Mouse (Mus musculus) ES-E14 (cell line): ENCODE results near the gene Ctsa. TPM values are rescaled to one million over a fixed set of nuclear protein-coding genes. Genes with fewer than 3 reads are reported as not detected.
A peak's percentile ranks its signal among the peaks of the same experiment; 100 is the strongest.

Source experiments
- DNase-seq: peaks from one replicate; pipeline ENCODE4 v3.0.0-alpha.2; 2013; ENCODE audit warnings: low read depth, low spot score
- H3K27ac ChIP-seq: 2 replicates; pipeline ENCODE4 v1.5.1; 2012; ENCODE audit warnings: low read depth, mild to moderate bottlenecking, low read length, moderate library complexity, mixed read lengths; ENCODE audit not compliant: poor library complexity, insufficient read depth, severe bottlenecking
- H3K36me3 ChIP-seq: 2 replicates; pipeline ENCODE4 v1.6.1; 2012; ENCODE audit warnings: mild to moderate bottlenecking, low read length, moderate library complexity, mixed read lengths; ENCODE audit not compliant: control insufficient read depth, poor library complexity, insufficient read depth, severe bottlenecking
- H3K4me1 ChIP-seq, 2 experiments: fragments of 150-350 bp in 1 of 2; sonication (generic) in 1 of 2; 2 replicates each; pipeline ENCODE4 v1.6.1; 2012; ENCODE audit warnings: low read length in 2 of 2, mild to moderate bottlenecking in 1 of 2, mixed read lengths in 1 of 2; ENCODE audit not compliant: control insufficient read depth in 2 of 2, insufficient read depth in 2 of 2, poor library complexity in 1 of 2
- H3K4me3 ChIP-seq, 2 experiments: fragments of 150-350 bp in 1 of 2; sonication (generic) in 1 of 2; 2 replicates each; pipeline ENCODE4 v1.5.1; 2012; ENCODE audit warnings: low read length in 2 of 2, low read depth in 1 of 2, mild to moderate bottlenecking in 1 of 2, mixed read lengths in 1 of 2; ENCODE audit not compliant: insufficient read depth in 1 of 2, poor library complexity in 1 of 2, severe bottlenecking in 1 of 2
- H3K9ac ChIP-seq: 2 replicates; pipeline ENCODE4 v1.6.1; 2012; ENCODE audit warnings: low read depth, mild to moderate bottlenecking, low read length, mixed read lengths; ENCODE audit not compliant: poor library complexity, insufficient read depth, severe bottlenecking
- H3K9me3 ChIP-seq: fragments of 150-350 bp; sonication (generic); 2 replicates; pipeline ENCODE4 v1.6.1; 2012; ENCODE audit warnings: low read depth, mild to moderate bottlenecking, low read length; ENCODE audit not compliant: control insufficient read depth, insufficient read depth
- CHD2 ChIP-seq: IDR thresholded peaks from 2 replicates; pipeline ENCODE4 v1.6.1; 2014; ENCODE audit warnings: mild to moderate bottlenecking, low read depth, low read length, inconsistent platforms
- HCFC1 ChIP-seq: IDR thresholded peaks from 2 replicates; pipeline ENCODE4 v1.6.1; 2012; ENCODE audit warnings: low read length, inconsistent platforms, borderline replicate concordance; ENCODE audit not compliant: insufficient read depth
- MAFK ChIP-seq: IDR thresholded peaks from 2 replicates; pipeline ENCODE4 v1.6.1; 2014; ENCODE audit warnings: mild to moderate bottlenecking, low read depth, low read length, inconsistent platforms; ENCODE audit not compliant: insufficient read depth
- ZC3H11A ChIP-seq: IDR thresholded peaks from 2 replicates; pipeline ENCODE4 v1.6.1; 2012; ENCODE audit warnings: low read depth, mild to moderate bottlenecking, inconsistent platforms, low read length, borderline replicate concordance
- ZNF384 ChIP-seq: IDR thresholded peaks from 2 replicates; pipeline ENCODE4 v1.6.1; 2012; ENCODE audit warnings: low read depth, low read length, inconsistent platforms
- in situ Hi-C, 2 experiments: fragments of 600-800 bp; cut with MboI; formaldehyde crosslinking; loops; one replicate each; pipeline ENCODE4 v1.15.1; 2025; ENCODE audit warnings: low sequenced_read_pairs in 2 of 2, inconsistent platforms in 1 of 2; ENCODE audit not compliant: unreplicated experiment in 2 of 2
- total RNA-seq: library from RNA; depleted of rRNA; stranded (reverse); fragments of 300-350 nt; gene quantifications from 2 replicates; pipeline ENCODE4 v1.2.3, GENCODE M21; 2012

Gene Ctsa
- total RNA-seq, 1 experiment: 103 TPM

DNA sequence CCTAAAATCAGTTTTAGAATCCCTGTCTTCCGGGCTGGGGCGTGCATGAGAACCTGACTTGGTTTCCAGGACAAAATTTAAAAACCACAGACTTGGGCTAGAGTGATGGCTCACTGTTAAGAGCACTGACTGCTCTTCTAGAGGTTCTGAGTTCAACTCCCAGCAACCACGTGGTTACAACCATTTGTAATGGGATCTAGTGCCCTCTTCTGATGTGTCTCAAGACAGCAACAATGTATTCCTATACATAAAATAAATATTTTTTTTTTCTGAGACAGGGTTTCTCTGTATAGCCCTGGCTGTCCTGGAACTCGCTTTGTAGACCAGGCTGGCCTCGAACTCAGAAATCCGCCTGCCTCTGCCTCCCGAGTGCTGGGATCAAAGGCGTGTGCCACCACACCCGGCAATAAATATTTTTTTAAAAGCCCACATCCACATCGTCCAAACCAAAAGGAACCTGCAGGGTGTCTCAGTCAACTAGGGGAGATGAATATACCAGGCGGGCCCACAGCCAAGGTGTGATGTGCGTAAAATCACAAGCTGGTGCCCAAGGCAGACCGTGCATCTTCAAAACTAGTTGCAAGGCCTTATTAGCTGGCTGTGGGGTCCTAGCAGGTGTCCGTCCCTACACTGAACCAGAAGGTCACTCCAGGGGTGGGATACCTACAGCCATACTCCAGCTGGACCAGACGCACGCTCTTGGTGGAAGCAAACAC, 483 bp upstream of the Ctsa start:
- Histone ChIP-seq H3K4me1 (peaks cover 2 to 24% of the 10 kb centered on the region in 2 experiments; a peak in 2 of 4 replicates), H3K36me3 (peaks cover 26% of the 10 kb centered on the region), H3K4me3 (peak overlapping the region; percentile 75 to 78; a peak in 3 of 4 replicates), H3K9ac (peak overlapping the region; percentile 62; the same call in 1 of the 2 replicates), H3K27ac (no peak overlapping the region), H3K9me3 (no peaks in the 10 kb centered on the region)
- no peak for DNase-seq
- no peak for TF ChIP-seq MAFK
- no peak for TF ChIP-seq CHD2
- TF ChIP-seq ZNF384: no peak
- no peak for TF ChIP-seq HCFC1
- in situ Hi-C loops: no loop called here

DNA sequence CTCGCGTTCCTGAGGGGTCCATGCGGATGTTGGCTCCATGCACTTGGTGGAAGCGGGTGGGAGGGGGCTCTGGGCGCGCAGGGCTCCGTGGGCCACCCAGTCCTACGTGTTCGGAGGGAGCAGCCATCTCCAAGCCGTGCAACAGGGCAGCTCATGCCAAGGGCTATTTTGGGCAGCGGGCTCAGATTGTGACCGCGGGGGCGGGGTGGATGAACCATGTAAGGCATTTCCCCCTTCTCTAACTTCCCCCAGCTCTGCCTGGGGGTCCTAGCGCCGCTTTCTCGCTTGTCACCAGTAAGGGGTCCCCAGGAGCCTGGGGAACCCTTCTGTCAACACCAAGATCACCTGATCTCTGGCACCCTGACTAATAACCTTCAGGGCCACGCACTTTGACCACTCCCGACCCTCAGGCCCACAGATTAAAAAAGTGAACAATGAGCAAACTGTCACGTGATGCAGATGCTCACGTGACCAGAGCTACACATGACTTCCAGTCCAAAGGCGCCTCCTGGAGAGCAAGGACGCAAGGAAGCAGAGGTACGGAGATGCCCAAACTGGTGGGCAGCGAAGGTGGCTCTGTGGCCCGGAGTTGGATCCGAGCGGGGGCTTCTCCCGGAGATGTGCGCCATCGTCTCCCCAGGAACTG, 764 bp downstream of the Ctsa start, which contains the start of gene Neurl2:
Gene Neurl2 (minus strand): TSS at position 143 of the 646 bp plus-strand sequence.
- Histone ChIP-seq H3K4me3 (peak within 1 kb of the TSS; percentile 75 to 78), H3K4me1 (peaks cover 2 to 13% of the 10 kb centered on the region in 2 experiments; a peak in 2 of 4 replicates), H3K9me3 (no peaks in the 10 kb centered on the region), H3K36me3 (peaks cover 22% of the 10 kb centered on the region), H3K9ac (peak within 1 kb of the TSS; percentile 75), H3K27ac (peak within 1 kb of the TSS; percentile 0; the same call in 1 of the 2 replicates)
- TF ChIP-seq MAFK: no peak
- 0 out of 2 replicates have a peak, but pooled peaks have one; percentile 59 for TF ChIP-seq ZNF384
- TF ChIP-seq HCFC1: peak; percentile 45; the same call in 1 of the 2 replicates
- no peak for TF ChIP-seq ZC3H11A
- no peak for TF ChIP-seq CHD2
- in situ Hi-C loops: no loop called here
- DNase-seq: peak; percentile 95

DNA sequence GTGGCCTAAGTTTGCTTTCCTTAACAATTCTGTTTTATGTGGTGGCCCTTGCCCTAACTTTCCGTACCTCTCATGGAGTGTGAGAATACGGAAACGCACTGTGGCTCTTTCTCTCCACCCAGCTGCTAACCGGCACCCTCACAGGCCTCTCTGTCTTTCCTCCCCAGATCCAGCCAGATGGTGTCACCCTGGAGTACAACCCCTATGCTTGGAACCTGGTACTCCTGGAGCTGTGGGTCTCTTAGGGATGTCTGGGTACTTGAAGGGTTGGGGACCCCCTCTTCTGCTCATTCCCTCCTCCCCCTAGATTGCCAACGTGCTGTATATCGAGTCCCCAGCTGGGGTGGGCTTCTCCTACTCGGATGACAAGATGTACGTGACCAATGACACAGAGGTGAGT, 1.9 kb downstream of the Ctsa start:
- peaks cover 2 to 10% of the 10 kb centered on the region in 2 experiments; a peak in 1 of 4 replicates for H3K4me1 ChIP-seq
- TF ChIP-seq ZNF384: no peak
- TF ChIP-seq ZC3H11A: no peak
- no peak for TF ChIP-seq CHD2
- TF ChIP-seq MAFK: no peak
- TF ChIP-seq HCFC1: no peak
- H3K9ac ChIP-seq: peak overlapping the region; percentile 75
- H3K4me3 ChIP-seq: peak overlapping the region; percentile 75 to 78
- H3K9me3 ChIP-seq: no peaks in the 10 kb centered on the region
- DNase-seq: no peak
- in situ Hi-C loops: no loop called here
- no peak overlapping the region for H3K27ac ChIP-seq
- peaks cover 32% of the 10 kb centered on the region for H3K36me3 ChIP-seq

DNA sequence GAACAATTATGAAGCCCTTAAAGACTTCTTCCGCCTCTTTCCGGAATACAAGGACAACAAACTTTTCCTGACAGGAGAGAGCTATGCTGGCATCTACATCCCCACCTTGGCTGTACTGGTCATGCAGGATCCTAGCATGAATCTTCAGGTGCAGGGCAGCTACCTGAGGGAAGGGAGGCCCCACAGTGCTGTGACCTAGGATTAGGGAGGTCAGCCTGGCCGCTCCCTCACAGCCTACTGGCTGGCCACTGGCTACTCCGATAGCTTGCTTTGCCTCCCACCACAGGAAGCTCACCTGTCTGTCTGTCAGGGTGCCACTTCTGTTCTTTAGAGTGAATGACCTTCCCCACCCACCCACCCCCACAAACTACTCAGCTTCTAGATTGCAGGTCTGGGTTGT, 2.5 kb downstream of the Ctsa start:
- H3K9ac ChIP-seq: no peak overlapping the region
- in situ Hi-C loops: no loop called here

More for the DNA sequence above, 2.5 kb downstream of the Ctsa start:
- TF ChIP-seq HCFC1 (no peak), ZNF384 (no peak), MAFK (no peak), CHD2 (no peak), ZC3H11A (no peak)
- no peak for DNase-seq
- Histone ChIP-seq H3K4me3 (0 out of 4 replicates have a peak overlapping the region, but pooled peaks of 1 of the 2 experiments have one; percentile 75), H3K4me1 (peaks cover 2 to 13% of the 10 kb centered on the region in 2 experiments; a peak in 1 of 4 replicates), H3K36me3 (peaks cover 37% of the 10 kb centered on the region), H3K27ac (no peak overlapping the region), H3K9me3 (no peaks in the 10 kb centered on the region)
